Mouse (Mus musculus) liver, embryonic 12.5 days (tissue): ENCODE measurements around the gene Myof. TPM values are rescaled to one million over a fixed set of nuclear protein-coding genes. Genes with fewer than 3 reads are reported as not detected.

ENCODE experiments used
- ATAC-seq: fragments of 200-750 bp; cut with Nextera tagmentation; 2 replicates; pipeline ENCODE4 v1.8.0; 2017; ENCODE audit warnings: moderate number of reproducible peaks, mild to moderate bottlenecking, moderate library complexity
- H3K27ac ChIP-seq: fragments of 300-500 bp; sonication (generic); 2 replicates; pipeline ENCODE4 v1.5.1; 2016; ENCODE audit warnings: mild to moderate bottlenecking
- H3K27me3 ChIP-seq: fragments of 300-500 bp; sonication (generic); replicated peaks from 2 replicates; pipeline ENCODE4 v1.6.1; 2016; ENCODE audit warnings: mild to moderate bottlenecking, moderate library complexity
- H3K36me3 ChIP-seq: fragments of 300-500 bp; sonication (generic); 2 replicates; pipeline ENCODE4 v1.6.1; 2016; ENCODE audit warnings: mild to moderate bottlenecking, moderate library complexity
- H3K4me1 ChIP-seq: fragments of 300-500 bp; sonication (generic); 2 replicates; pipeline ENCODE4 v1.6.1; 2016
- H3K4me2 ChIP-seq: fragments of 300-500 bp; sonication (generic); 2 replicates; pipeline ENCODE4 v1.6.1; 2016; ENCODE audit warnings: mild to moderate bottlenecking, moderate library complexity
- H3K4me3 ChIP-seq: fragments of 300-500 bp; sonication (generic); 2 replicates; pipeline ENCODE4 v1.5.1; 2016; ENCODE audit warnings: mild to moderate bottlenecking, moderate library complexity
- H3K9ac ChIP-seq: fragments of 300-500 bp; sonication (generic); 2 replicates; pipeline ENCODE4 v1.6.1; 2016; ENCODE audit warnings: mild to moderate bottlenecking, moderate library complexity
- H3K9me3 ChIP-seq: fragments of 300-500 bp; sonication (generic); replicated peaks from 2 replicates; pipeline ENCODE4 v1.6.1; 2016; ENCODE audit warnings: mild to moderate bottlenecking, moderate library complexity
- WGBS: fragments of 180-500 bp; shearing (Covaris S2); methylation state at CpG from one replicate; pipeline ENCODE4 v1.1.7; 2016; ENCODE audit not compliant: insufficient replicate concordance; 5-methylcytosine and 5-hydroxymethylcytosine counted together
- polyA plus RNA-seq: library from polyadenylated mRNA; unstranded; fragments of >200 nt; fragmentation: Nextera tagmentation; extraction: Ambion mirVana; gene quantifications from 2 replicates; pipeline ENCODE4 v1.2.1, GENCODE M21; 2016

Myof gene
- polyA plus RNA-seq, 1 experiment from 2014 or later = 0.66 TPM

DNA sequence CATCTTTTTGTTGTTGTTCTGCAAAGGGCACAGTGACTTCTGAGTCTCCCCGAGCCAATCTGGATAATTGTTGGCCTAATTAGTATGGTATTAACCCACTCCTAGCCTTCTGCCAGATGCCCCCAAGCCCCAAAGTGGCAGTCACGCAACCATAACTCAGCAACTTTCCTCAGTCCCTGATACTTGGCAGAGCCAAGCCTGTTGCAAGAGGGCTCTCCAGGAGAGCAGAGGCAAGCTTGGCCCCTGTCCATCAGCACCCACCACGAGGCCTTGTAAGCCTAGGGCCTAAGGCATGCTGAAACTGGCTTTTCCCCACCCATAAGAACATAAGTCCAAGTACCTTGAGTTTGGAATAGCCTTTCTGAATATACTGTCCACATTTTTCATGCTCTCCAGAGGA, 119.1 kb downstream of the Myof start:
- Histone ChIP-seq H3K4me1 (no peaks in the 10 kb centered on the region), H3K4me2 (no peak overlapping the region), H3K27me3 (no peaks in the 10 kb centered on the region), H3K9me3 (no peaks in the 10 kb centered on the region), H3K9ac (no peak overlapping the region), H3K4me3 (no peak overlapping the region), H3K36me3 (no peaks in the 10 kb centered on the region), H3K27ac (no peak overlapping the region)
- no peak for ATAC-seq
- WGBS = 53% methylated on average over 3 of the region's 3 CpGs

GRCm38 (mm10) chr19:37921098-37921497, 122.3 kb downstream of the Myof start:
- WGBS = 57% methylated on average over 5 of the region's 5 CpGs
- Histone ChIP-seq H3K27me3 (no peaks in the 10 kb centered on the region), H3K9ac (no peak overlapping the region), H3K4me2 (no peak overlapping the region), H3K27ac (no peak overlapping the region), H3K9me3 (no peaks in the 10 kb centered on the region), H3K4me3 (no peak overlapping the region), H3K4me1 (no peaks in the 10 kb centered on the region), H3K36me3 (no peaks in the 10 kb centered on the region)
- no peak for ATAC-seq

- H3K4me1 ChIP-seq = no peaks in the 10 kb centered on the region
- peak; percentile 8; the same call in 1 of the 2 replicates for ATAC-seq
- H3K27ac ChIP-seq = no peak overlapping the region
- no peak overlapping the region for H3K4me3 ChIP-seq
- H3K36me3 ChIP-seq = no peaks in the 10 kb centered on the region
- no peaks in the 10 kb centered on the region for H3K27me3 ChIP-seq
- H3K4me2 ChIP-seq = no peak overlapping the region
- H3K9me3 ChIP-seq = no peaks in the 10 kb centered on the region
- 26% methylated on average over 12 of the region's 12 CpGs for WGBS
- H3K9ac ChIP-seq = no peak overlapping the region
Observed at GRCm38 (mm10) chr19:37918515-37918932, 124.9 kb downstream of the Myof start.

DNA sequence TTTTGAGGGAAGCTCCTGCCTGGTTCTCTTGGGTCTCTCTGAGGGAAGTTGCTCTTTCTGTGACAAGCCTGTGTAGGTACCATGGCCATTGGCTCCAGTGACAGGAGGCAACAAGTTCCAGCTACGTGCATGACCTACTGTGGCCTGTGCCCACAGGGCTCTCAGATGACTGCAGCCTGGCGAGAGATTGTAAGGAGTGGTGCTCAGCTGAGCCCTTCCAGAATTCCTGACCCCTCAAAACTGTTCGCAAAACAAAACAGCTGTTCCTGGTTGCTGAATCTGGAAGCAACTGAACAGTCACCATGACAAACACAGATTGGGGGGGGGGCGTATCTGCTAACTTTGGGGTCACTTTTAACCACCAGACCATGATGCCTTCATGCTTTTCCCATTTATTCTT, 129.1 kb downstream of the Myof start:
- Histone ChIP-seq H3K27ac (no peak overlapping the region), H3K4me3 (no peak overlapping the region), H3K27me3 (no peaks in the 10 kb centered on the region), H3K9ac (no peak overlapping the region), H3K9me3 (no peaks in the 10 kb centered on the region), H3K4me1 (no peaks in the 10 kb centered on the region), H3K36me3 (no peaks in the 10 kb centered on the region), H3K4me2 (no peak overlapping the region)
- ATAC-seq = no peak
- 67% methylated on average over 4 of the region's 4 CpGs for WGBS

- WGBS = 65% methylated on average over 6 of the region's 6 CpGs
- H3K4me1 ChIP-seq = 0 out of 2 replicates have a peak, but pooled peaks cover 2% of the 10 kb centered on the region
- H3K36me3 ChIP-seq = no peaks in the 10 kb centered on the region
- no peak overlapping the region for H3K4me3 ChIP-seq
- H3K27ac ChIP-seq = no peak overlapping the region
- no peak for ATAC-seq
- H3K4me2 ChIP-seq = no peak overlapping the region
- no peaks in the 10 kb centered on the region for H3K9me3 ChIP-seq
- no peak overlapping the region for H3K9ac ChIP-seq
- H3K27me3 ChIP-seq = no peaks in the 10 kb centered on the region
Observed at GRCm38 (mm10) chr19:37912501-37912900, 130.9 kb downstream of the Myof start.

- no peaks in the 10 kb centered on the region for H3K36me3 ChIP-seq
- no peak overlapping the region for H3K4me3 ChIP-seq
- H3K9ac ChIP-seq = no peak overlapping the region
- no peak overlapping the region for H3K4me2 ChIP-seq
- WGBS = 36% methylated on average over 5 of the region's 5 CpGs
- no peak overlapping the region for H3K27ac ChIP-seq
- H3K27me3 ChIP-seq = no peaks in the 10 kb centered on the region
- no peak for ATAC-seq
- 0 out of 2 replicates have a peak, but pooled peaks cover 4% of the 10 kb centered on the region for H3K4me1 ChIP-seq
- H3K9me3 ChIP-seq = no peaks in the 10 kb centered on the region
Observed at GRCm38 (mm10) chr19:37909830-37910261, 133.5 kb downstream of the Myof start.

DNA sequence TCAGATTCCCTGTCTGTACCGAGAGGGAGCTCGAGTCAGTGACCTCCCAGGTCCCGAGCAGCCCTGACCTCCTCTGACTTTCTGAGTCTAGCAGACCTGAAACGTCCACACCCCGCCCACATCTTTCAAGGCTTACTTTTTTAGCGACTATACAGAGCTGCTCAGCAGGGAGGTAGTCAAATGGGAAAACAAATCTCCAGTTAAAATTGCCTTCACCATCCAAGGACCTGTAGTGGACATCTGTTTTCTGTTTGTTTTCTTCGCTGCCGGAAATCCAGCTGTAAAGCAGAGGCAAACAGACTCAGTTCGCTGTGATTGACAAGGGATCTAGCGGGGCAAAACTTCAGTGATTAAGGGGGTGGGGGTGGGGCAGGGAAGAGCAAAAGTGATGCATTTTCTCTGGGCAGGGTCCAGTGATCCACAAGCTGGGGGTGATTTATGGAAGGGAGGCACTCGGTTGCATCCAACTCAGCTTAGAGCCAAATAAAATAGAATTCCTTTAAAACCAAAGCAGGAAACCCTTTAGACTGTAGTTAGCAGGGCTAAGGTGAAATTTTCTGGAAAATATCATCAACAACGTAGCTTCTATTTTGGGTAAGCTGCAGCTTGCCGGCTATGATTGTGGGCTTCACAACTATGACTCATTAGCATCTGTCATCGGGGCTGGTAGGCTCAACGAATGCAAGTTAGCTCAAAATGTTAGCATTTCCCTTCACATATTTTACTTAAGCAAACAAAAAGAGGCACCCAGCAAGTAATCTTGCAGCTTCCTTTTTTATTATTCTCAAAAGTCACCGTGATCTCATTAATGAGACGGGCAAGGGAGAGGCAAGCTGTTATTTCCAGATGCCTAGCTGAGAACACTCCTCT, 135.7 kb downstream of the Myof start:
- H3K9me3 ChIP-seq = no peaks in the 10 kb centered on the region
- H3K36me3 ChIP-seq = no peaks in the 10 kb centered on the region
- no peaks in the 10 kb centered on the region for H3K27me3 ChIP-seq
- no peak overlapping the region for H3K4me2 ChIP-seq
- H3K27ac ChIP-seq = no peak overlapping the region
- no peak for ATAC-seq
- H3K9ac ChIP-seq = no peak overlapping the region
- no peak overlapping the region for H3K4me3 ChIP-seq
- WGBS = 48% methylated on average over 17 of the region's 17 CpGs
- 0 out of 2 replicates have a peak, but pooled peaks cover 4% of the 10 kb centered on the region for H3K4me1 ChIP-seq

DNA sequence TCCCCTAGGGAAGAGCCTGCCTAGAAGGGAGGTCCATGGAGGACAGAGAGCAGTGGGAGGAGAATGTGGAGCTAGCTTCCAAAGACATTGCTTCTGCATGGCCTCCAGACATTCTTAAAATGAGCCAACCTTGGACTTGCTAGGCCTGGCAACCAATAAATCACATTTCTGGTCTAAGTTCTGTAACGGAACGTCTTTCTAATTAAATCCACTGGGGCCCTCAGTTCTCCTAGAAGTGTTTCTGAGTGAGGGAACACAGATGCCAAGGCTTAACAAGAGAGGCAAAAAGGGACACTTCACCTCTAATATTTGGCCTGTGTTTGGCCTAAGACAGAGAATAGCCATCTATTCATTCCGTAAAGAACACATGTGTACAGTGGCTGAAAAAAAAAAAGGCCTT, 136.5 kb downstream of the Myof start:
- Histone ChIP-seq H3K36me3 (no peaks in the 10 kb centered on the region), H3K4me2 (no peak overlapping the region), H3K4me1 (0 out of 2 replicates have a peak, but pooled peaks cover 4% of the 10 kb centered on the region), H3K9ac (no peak overlapping the region), H3K4me3 (no peak overlapping the region), H3K27ac (no peak overlapping the region), H3K27me3 (no peaks in the 10 kb centered on the region), H3K9me3 (no peaks in the 10 kb centered on the region)
- ATAC-seq = no peak
- WGBS = 78% methylated on average over 3 of the region's 3 CpGs

GRCm38 (mm10) chr19:37896081-37896480, 147.3 kb downstream of the Myof start:
- no peak for ATAC-seq
- no peaks in the 10 kb centered on the region for H3K4me1 ChIP-seq
- no peaks in the 10 kb centered on the region; the same call in 1 of the 2 replicates for H3K27me3 ChIP-seq
- H3K9ac ChIP-seq = no peak overlapping the region
- no peak overlapping the region for H3K27ac ChIP-seq
- H3K9me3 ChIP-seq = no peaks in the 10 kb centered on the region
- no peak overlapping the region for H3K4me2 ChIP-seq
- no peaks in the 10 kb centered on the region for H3K36me3 ChIP-seq
- WGBS = 65% methylated on average over 7 of the region's 7 CpGs
- H3K4me3 ChIP-seq = no peak overlapping the region

GRCm38 (mm10) chr19:37891006-37891405, 152.4 kb downstream of the Myof start:
- Histone ChIP-seq H3K9ac (no peak overlapping the region), H3K4me1 (no peaks in the 10 kb centered on the region), H3K4me2 (no peak overlapping the region), H3K4me3 (no peak overlapping the region), H3K9me3 (no peaks in the 10 kb centered on the region), H3K27ac (no peak overlapping the region), H3K36me3 (no peaks in the 10 kb centered on the region), H3K27me3 (peaks cover 8% of the 10 kb centered on the region; the same call in 1 of the 2 replicates)
- no peak for ATAC-seq
- 76% methylated on average over 2 of the region's 2 CpGs for WGBS

DNA sequence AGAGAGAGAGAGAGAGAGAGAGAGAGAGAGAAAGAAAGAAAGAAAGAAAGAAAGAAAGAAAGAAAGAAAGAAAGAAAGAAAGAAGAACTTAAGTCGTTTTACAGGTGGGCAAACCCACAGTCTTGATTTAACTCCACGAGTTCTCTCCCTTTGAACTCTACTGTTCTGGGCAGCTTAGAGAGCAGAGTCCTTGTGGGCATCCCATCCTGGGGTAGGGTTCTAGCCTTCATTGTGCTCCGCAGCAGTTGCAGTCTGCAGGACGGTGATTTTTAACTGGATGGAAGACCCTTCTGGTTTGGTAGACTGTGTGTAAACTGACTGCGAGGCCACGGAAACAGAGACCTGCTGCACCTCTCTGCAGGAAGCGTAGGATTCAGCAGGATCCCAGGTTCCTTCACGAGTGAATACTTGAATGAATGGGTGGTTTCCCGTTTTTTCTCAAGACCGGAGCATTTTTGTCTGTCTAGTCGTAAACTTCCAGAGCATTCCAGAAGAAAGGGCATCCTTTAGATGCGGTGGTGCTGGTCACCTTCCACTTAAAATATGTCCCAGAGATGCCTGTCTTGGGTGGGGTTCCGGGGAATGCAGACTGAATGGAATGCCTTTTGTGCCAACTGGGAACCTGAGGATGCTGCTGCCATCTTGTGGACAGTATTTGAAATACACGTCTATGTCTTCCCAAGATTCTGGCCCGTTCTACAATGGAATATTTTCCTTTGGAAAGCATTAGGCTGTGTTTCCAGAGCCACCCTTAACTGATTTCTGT, 156.8 kb downstream of the Myof start:
- Histone ChIP-seq H3K27me3 (peaks cover 39% of the 10 kb centered on the region), H3K4me2 (peak overlapping the region; percentile 47), H3K4me3 (no peak overlapping the region), H3K9ac (no peak overlapping the region), H3K9me3 (no peaks in the 10 kb centered on the region), H3K4me1 (no peaks in the 10 kb centered on the region), H3K36me3 (no peaks in the 10 kb centered on the region), H3K27ac (no peak overlapping the region)
- WGBS = 11% methylated on average over 15 of the region's 15 CpGs
- no peak for ATAC-seq

DNA sequence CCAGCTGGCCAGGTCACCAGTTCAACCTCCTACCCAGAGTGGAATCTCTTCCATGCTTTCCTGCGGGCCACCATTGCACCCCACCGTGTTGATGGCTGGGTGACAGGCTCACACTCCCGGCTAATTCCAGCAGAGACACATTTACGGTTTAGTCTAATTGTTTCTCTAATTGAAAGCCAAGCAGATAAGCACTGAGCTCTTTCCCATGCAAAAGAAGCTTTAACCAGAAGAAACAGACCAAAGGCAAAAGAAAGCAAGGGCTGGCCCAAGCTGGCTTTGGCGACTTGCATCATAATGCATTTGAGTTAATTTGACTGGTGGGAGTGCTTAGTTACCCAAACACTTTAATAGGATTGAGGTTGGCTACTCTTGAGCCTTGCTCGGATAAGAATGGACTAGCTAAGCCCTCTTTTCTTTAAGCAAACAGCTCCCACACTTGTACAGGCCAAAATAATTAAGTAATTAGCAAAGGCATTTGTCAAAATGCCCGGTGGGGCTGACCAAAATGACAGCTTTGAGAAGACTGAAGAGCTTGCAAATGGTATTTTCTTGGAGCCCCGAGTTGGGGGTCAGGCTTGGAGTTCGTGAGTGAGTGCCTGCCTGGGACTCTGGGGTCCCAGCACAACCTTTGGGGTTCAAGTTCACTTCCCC, 161.8 kb downstream of the Myof start:
- WGBS = 37% methylated on average over 9 of the region's 9 CpGs
- H3K36me3 ChIP-seq = no peaks in the 10 kb centered on the region
- no peaks in the 10 kb centered on the region for H3K9me3 ChIP-seq
- ATAC-seq = no peak
- no peak overlapping the region for H3K4me3 ChIP-seq
- H3K27me3 ChIP-seq = peaks cover 73% of the 10 kb centered on the region
- H3K27ac ChIP-seq = no peak overlapping the region
- no peak overlapping the region for H3K4me2 ChIP-seq
- no peak overlapping the region for H3K9ac ChIP-seq
- 0 out of 2 replicates have a peak, but pooled peaks cover 6% of the 10 kb centered on the region for H3K4me1 ChIP-seq
